ENCODE assay signal across 16 mouse cellular contexts in the genomic region with DNA sequence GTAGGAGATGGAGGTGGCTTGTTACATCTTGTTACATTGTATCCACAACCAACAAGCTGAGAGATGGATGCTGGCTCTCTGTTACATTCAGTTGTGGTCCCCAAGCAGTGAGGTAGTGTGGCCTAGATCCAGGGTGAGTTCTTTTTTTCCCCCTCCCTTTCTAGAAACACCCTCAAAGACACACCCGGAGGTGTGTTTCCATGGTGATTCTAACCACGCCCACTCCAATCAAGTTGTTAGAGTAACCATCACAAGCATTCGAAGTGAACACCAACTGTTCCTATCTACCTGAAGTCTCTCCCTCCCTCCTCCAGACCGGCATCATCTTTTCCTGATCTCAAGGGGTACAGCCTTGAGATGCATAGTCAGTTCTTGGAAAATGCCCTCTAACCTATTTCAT. TPM values are rescaled to one million over a fixed set of nuclear protein-coding genes. Genes with fewer than 3 reads are reported as not detected.
DNase-seq lines count a peak whose midpoint lies in the region.
"Had no signal": no experiment of that assay in that cellular context is flagged by ENCODE, and none has a peak within 500 bp of the region (broad histone marks: within the 10 kb centered on the region; RNA-seq: fewer than 3 reads in every experiment).

No protein-coding gene starts in this region.

- DNase-seq in CD4-positive, CD25-positive, alpha-beta regulatory T cell, adult 2 months (ENCODE audit: low read depth, low spot score) = peak; percentile 54
- DNase-seq in R1 (ENCODE audit: low read depth, low spot score) = peak; percentile 53
- peak; percentile 51 for DNase-seq in naive thymus-derived CD4-positive, alpha-beta T cell, adult 2 months (ENCODE audit: low read depth)
- DNase-seq in embryo, embryonic 10.5 days (ENCODE audit: low spot score) = no peak
- no peak for DNase-seq in right cerebral cortex, postnatal 4 days
- DNase-seq in gastrocnemius, postnatal 14 days = no peak
- DNase-seq: adrenal gland, adult 2 months; adrenal gland, postnatal 10 days; adrenal gland, postnatal 25 days; cerebellum, adult 11 months; cerebellum, adult 18-20 months; cerebellum, adult 8-10 months; cerebellum, adult 9-11 months; cerebellum, postnatal 14 days; cerebellum, postnatal 36 days; forebrain, postnatal 0 days had no signal

- intact Hi-C loops in gastrocnemius, postnatal 14 days (cut with DNase I; ENCODE audit: low total_unique reads) = no loop called here

RNA-seq across cellular contexts. Expression of a gene that starts 21.4 kb away (rescaled TPM):
- 10 to 100 TPM; 27.6 to 28.6 TPM for total RNA-seq in gastrocnemius, postnatal 14 days (2021)

RNA-seq across cellular contexts. Expression of a gene that starts 45.7 kb away (rescaled TPM):
- total RNA-seq in gastrocnemius, postnatal 14 days (2021) = 10 to 100 TPM in 1 of 2 experiments, 1 to 10 TPM in 1; 10.0 to 10.3 TPM

Comparison
In these comparisons a context has a peak if more than half of its experiments do, and no peak if none do; other contexts are left out.
1. DNase-seq: peak in CD4-positive, CD25-positive, alpha-beta regulatory T cell, adult 2 months (single experiment), R1 (single experiment) and naive thymus-derived CD4-positive, alpha-beta T cell, adult 2 months (single experiment); none in embryo, embryonic 10.5 days (single experiment), right cerebral cortex, postnatal 4 days (single experiment) and gastrocnemius, postnatal 14 days (single experiment).